Comparison of ENCODE assay signal across 8 mouse cellular contexts in the genomic region with DNA sequence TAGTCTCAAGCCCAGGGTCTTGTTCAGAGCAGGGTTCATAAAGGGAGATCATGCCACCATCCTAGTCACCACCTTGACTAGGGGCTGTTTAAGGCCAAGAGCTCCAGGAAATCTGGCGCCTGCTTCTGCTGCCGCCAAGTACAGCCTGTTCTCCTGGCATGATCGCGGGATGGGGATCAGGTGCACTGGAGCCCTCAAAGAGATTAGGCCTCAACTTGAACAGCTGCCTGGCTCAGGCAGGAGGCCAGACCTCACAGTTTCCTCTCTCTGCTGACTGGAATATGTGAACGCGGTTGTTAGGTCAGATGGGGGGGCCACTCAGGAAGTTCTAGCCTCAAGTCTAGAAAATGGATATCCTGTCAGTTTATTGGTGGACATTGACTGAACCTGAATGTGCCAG. TPM values are rescaled to one million over a fixed set of nuclear protein-coding genes. Genes with fewer than 3 reads are reported as not detected.
DNase-seq lines count a peak whose midpoint lies in the region; ATAC-seq and TF ChIP-seq lines count a peak whose summit lies in the region.

No protein-coding gene starts in this region.

- WGBS in hindbrain, embryonic 15.5 days = 52% methylated on average over 6 of the region's 6 CpGs
- WGBS in hindbrain, embryonic 12.5 days = 78% methylated on average over 6 of the region's 6 CpGs

- TF ChIP-seq EP300 in MEL (IDR thresholded peaks at IDR 0.05; ENCODE audit: low read depth in 1 of 2, low read length in 2 of 2) = peak in 1 of 2 experiments; percentile 48; a peak in 1 of 4 replicates

- no peak for TF ChIP-seq RAD21 in MEL (IDR thresholded peaks at IDR 0.05; ENCODE audit: low read depth, low read length)

- no peaks in the 10 kb centered on the region for H3K4me1 ChIP-seq in hindbrain, embryonic 15.5 days (replicated peaks)
- H3K4me1 ChIP-seq in hindbrain, embryonic 12.5 days = no peaks in the 10 kb centered on the region
- H3K4me1 ChIP-seq in MEL (ENCODE audit: control insufficient read depth in 1 of 2, insufficient read depth in 2 of 2, low read length in 2 of 2) = peaks cover 7 to 8% of the 10 kb centered on the region in 2 experiments

- no peak overlapping the region for H3K4me2 ChIP-seq in hindbrain, embryonic 15.5 days
- H3K4me2 ChIP-seq in hindbrain, embryonic 12.5 days (replicated peaks) = no peak overlapping the region
- H3K4me2 ChIP-seq in myocyte (ENCODE audit: low read depth) = no peak overlapping the region

- no peak overlapping the region for H3ac ChIP-seq in myocyte (ENCODE audit: control insufficient read depth, insufficient read length)

- H3K27ac ChIP-seq in hindbrain, embryonic 15.5 days (replicated peaks) = no peak overlapping the region
- no peak overlapping the region for H3K27ac ChIP-seq in hindbrain, embryonic 12.5 days
- H3K27ac ChIP-seq in MEL (ENCODE audit: control insufficient read depth, low read depth, low read length) = 0 out of 2 replicates have a peak overlapping the region, but pooled peaks have one; percentile 11
- no peak overlapping the region for H3K27ac ChIP-seq in layer of hippocampus, adult 2 months

- H3K79me2 ChIP-seq in MEL (ENCODE audit: control insufficient read depth, insufficient read depth, low read length, poor library complexity) = no peaks in the 10 kb centered on the region
- no peaks in the 10 kb centered on the region for H3K79me2 ChIP-seq in myocyte (ENCODE audit: control insufficient read depth, insufficient read depth)

- H3K27me3 ChIP-seq in hindbrain, embryonic 15.5 days = no peaks in the 10 kb centered on the region
- no peaks in the 10 kb centered on the region for H3K27me3 ChIP-seq in hindbrain, embryonic 12.5 days
- H3K27me3 ChIP-seq in MEL (ENCODE audit: control insufficient read depth in 1 of 2, insufficient read depth in 2 of 2, low read length in 2 of 2) = no peaks in the 10 kb centered on the region
- no peaks in the 10 kb centered on the region for H3K27me3 ChIP-seq in myocyte (ENCODE audit: control insufficient read depth, insufficient read depth, insufficient read length)

- H3K36me3 ChIP-seq in hindbrain, embryonic 15.5 days = no peaks in the 10 kb centered on the region
- peaks cover 12% of the 10 kb centered on the region for H3K36me3 ChIP-seq in hindbrain, embryonic 12.5 days
- H3K36me3 ChIP-seq in MEL (ENCODE audit: control insufficient read depth in 1 of 2, insufficient read depth in 2 of 2, low read length in 2 of 2) (peaks cover 0 to 4% of the 10 kb centered on the region in 2 experiments; a peak in 2 of 4 replicates), myocyte (ENCODE audit: control insufficient read depth, insufficient read depth) (no peaks in the 10 kb centered on the region)

- TF ChIP-seq POLR2A in MEL (IDR thresholded peaks at IDR 0.05; ENCODE audit: control insufficient read depth in 1 of 2, insufficient read depth in 1 of 2, low read depth in 1 of 2, low read length in 2 of 2, poor library complexity in 1 of 2) (no peak), myocyte (IDR thresholded peaks at IDR 0.05; ENCODE audit: insufficient read length, low read depth) (no peak)

- peak; percentile 73 for DNase-seq in MEL (ENCODE audit: low read depth, low spot score)
- DNase-seq in cerebellum, postnatal 14 days = peak; percentile 86 to 90
- DNase-seq in heart, postnatal 25 days (ENCODE audit: low spot score) = peak; percentile 79
- no peak for DNase-seq in B cell, adult 2 months
- no peak for DNase-seq in layer of hippocampus, adult 2 months (ENCODE audit: low spot score in 2 of 2)

- H3K9ac ChIP-seq in hindbrain, embryonic 15.5 days = no peak overlapping the region
- no peak overlapping the region for H3K9ac ChIP-seq in hindbrain, embryonic 12.5 days
- no peak overlapping the region; the same call in 1 of the 2 replicates for H3K9ac ChIP-seq in MEL (ENCODE audit: control insufficient read depth, low read depth, low read length, poor library complexity, severe bottlenecking)

- no peak for TF ChIP-seq CTCF in MEL (IDR thresholded peaks at IDR 0.05 in 2 of 3, conservative IDR thresholded peaks at IDR 0.05 in 1 of 3; ENCODE audit: control insufficient read depth in 1 of 3, insufficient read depth in 1 of 3, low read depth in 2 of 3, low read length in 3 of 3, poor library complexity in 1 of 3, severe bottlenecking in 1 of 3)
- TF ChIP-seq CTCF in layer of hippocampus, adult 2 months (conservative IDR thresholded peaks at IDR 0.05) = no peak

- intact Hi-C loops in heart, postnatal 25 days (cut with DNase I) = no loop called here

- H3K4me3 ChIP-seq in hindbrain, embryonic 15.5 days = no peak overlapping the region
- H3K4me3 ChIP-seq in hindbrain, embryonic 12.5 days = no peak overlapping the region
- no peak overlapping the region for H3K4me3 ChIP-seq in MEL (ENCODE audit: control insufficient read depth in 1 of 2, insufficient read depth in 1 of 2, low read depth in 2 of 2, low read length in 2 of 2)
- no peak overlapping the region for H3K4me3 ChIP-seq in myocyte
- H3K4me3 ChIP-seq in layer of hippocampus, adult 2 months = no peak overlapping the region

- H3K9me3 ChIP-seq in hindbrain, embryonic 15.5 days = no peaks in the 10 kb centered on the region
- no peaks in the 10 kb centered on the region for H3K9me3 ChIP-seq in hindbrain, embryonic 12.5 days (replicated peaks)
- H3K9me3 ChIP-seq in MEL (replicated peaks; ENCODE audit: insufficient read depth, low read length) = no peaks in the 10 kb centered on the region

- ATAC-seq in hindbrain, embryonic 15.5 days (ENCODE audit: low FRiP score, low read depth) = 0 out of 2 replicates have a peak, but pooled peaks have one; percentile 38
- no peak for ATAC-seq in hindbrain, embryonic 12.5 days (ENCODE audit: low FRiP score)

TF ChIP-seq in MEL, 35 proteins besides CTCF, POLR2A, EP300 and RAD21 (continues in another document):
- TF ChIP-seq ETS1 (IDR thresholded peaks at IDR 0.05; ENCODE audit: low read depth, low read length) (peak; percentile 89), TAL1 (IDR thresholded peaks at IDR 0.05; ENCODE audit: low read length) (peak; percentile 42; the same call in 1 of the 2 replicates), SIN3A (IDR thresholded peaks at IDR 0.05; ENCODE audit: low read length) (0 out of 2 replicates have a peak, but pooled peaks have one; percentile 17), TBP (IDR thresholded peaks at IDR 0.05; ENCODE audit: low read depth, low read length) (peak; percentile 69), MAX (IDR thresholded peaks at IDR 0.05; ENCODE audit: low read length) (0 out of 2 replicates have a peak, but pooled peaks have one; percentile 46), ELF1 (IDR thresholded peaks at IDR 0.05; ENCODE audit: low read depth, low read length) (peak; percentile 23; the same call in 1 of the 2 replicates), MYB (IDR thresholded peaks at IDR 0.05; ENCODE audit: low read depth, low read length) (no peak)

TF ChIP-seq in myocyte, 11 proteins besides CTCF, POLR2A, EP300 and RAD21:
- TF ChIP-seq REST (IDR thresholded peaks at IDR 0.05; ENCODE audit: insufficient read depth, insufficient read length) = no peak
- TF ChIP-seq TCF12 (IDR thresholded peaks at IDR 0.05; ENCODE audit: insufficient read depth, poor library complexity, severe bottlenecking) = peak; percentile 31
- peak; percentile 42 to 85 (median 66) for TF ChIP-seq MYOD1 (IDR thresholded peaks at IDR 0.05; ENCODE audit: control insufficient read depth in 1 of 3, insufficient read length in 2 of 3, low read depth in 2 of 3)
- TF ChIP-seq MYOG (IDR thresholded peaks at IDR 0.05; ENCODE audit: control insufficient read depth in 1 of 3, insufficient read depth in 1 of 3, insufficient read length in 2 of 3, low read depth in 2 of 3) = peak; percentile 70 to 89 (median 72)

RNA-seq across cellular contexts. Expression of gene Hemk1, which starts 14.6 kb away (rescaled TPM):
- polyA plus RNA-seq in hindbrain, embryonic 15.5 days (2015; fragmentation: Nextera tagmentation; extraction: Ambion mirVana) = 15.2 and 17.2 TPM in 2 replicates
- polyA plus RNA-seq in hindbrain, embryonic 12.5 days (2016; fragmentation: Nextera tagmentation; extraction: Ambion mirVana) = 12.1 and 14.1 TPM in 2 replicates
- total RNA-seq in MEL (2012; rRNA removed) = 7.5 TPM in 2 replicates
- 10 to 100 TPM in 1 of 2 experiments, not detected in 1; 11.8 TPM for polyA plus RNA-seq in MEL (2012; ENCODE audit: insufficient read depth in 1 of 2, insufficient read length in 2 of 2, low read depth in 1 of 2, low replicate concordance in 2 of 2, missing spikeins in 1 of 2)
- total RNA-seq in heart, postnatal 25 days (2021) = 10 to 100 TPM; 23.0 to 26.9 TPM
- polyA plus RNA-seq in myocyte (2012; fragmentation: generic; extraction: Trizol) = 17.7 TPM
- total RNA-seq in layer of hippocampus, adult 2 months (2021) = 10 to 100 TPM; 15.9 to 21.4 TPM

RNA-seq across cellular contexts. Expression of gene 6430571L13Rik, which starts 16.8 kb away (rescaled TPM):
- polyA plus RNA-seq in hindbrain, embryonic 15.5 days (2015; fragmentation: Nextera tagmentation; extraction: Ambion mirVana) = 9.1 and 9.4 TPM in 2 replicates
- 3.6 and 4.7 TPM in 2 replicates for polyA plus RNA-seq in hindbrain, embryonic 12.5 days (2016; fragmentation: Nextera tagmentation; extraction: Ambion mirVana)
- total RNA-seq in MEL (2012; rRNA removed) = 0.35 and 0.36 TPM in 2 replicates
- under 1 TPM in 1 of 2 experiments, not detected in 1; 0.35 TPM for polyA plus RNA-seq in MEL (2012; ENCODE audit: insufficient read depth in 1 of 2, insufficient read length in 2 of 2, low read depth in 1 of 2, low replicate concordance in 2 of 2, missing spikeins in 1 of 2)
- total RNA-seq in heart, postnatal 25 days (2021) = 1 to 10 TPM; 4.8 to 5.9 TPM
- 0.38 TPM for polyA plus RNA-seq in myocyte (2012; fragmentation: generic; extraction: Trizol)
- total RNA-seq in layer of hippocampus, adult 2 months (2021) = 1 to 10 TPM; 2.5 to 2.9 TPM

RNA-seq across cellular contexts. Expression of gene Cish, which starts 27.7 kb away (rescaled TPM):
- 10.9 and 13.7 TPM in 2 replicates for polyA plus RNA-seq in hindbrain, embryonic 15.5 days (2015; fragmentation: Nextera tagmentation; extraction: Ambion mirVana)
- 6.8 and 8.0 TPM in 2 replicates for polyA plus RNA-seq in hindbrain, embryonic 12.5 days (2016; fragmentation: Nextera tagmentation; extraction: Ambion mirVana)
- total RNA-seq in MEL (2012; rRNA removed) = 5.1 and 10.0 TPM in 2 replicates
- 10 to 100 TPM in 1 of 2 experiments, not detected in 1; 24.5 TPM for polyA plus RNA-seq in MEL (2012; ENCODE audit: insufficient read depth in 1 of 2, insufficient read length in 2 of 2, low read depth in 1 of 2, low replicate concordance in 2 of 2, missing spikeins in 1 of 2)
- 100 to 1,000 TPM; 122 to 198 TPM for total RNA-seq in heart, postnatal 25 days (2021)
- polyA plus RNA-seq in myocyte (2012; fragmentation: generic; extraction: Trizol) = 0.64 TPM
- total RNA-seq in layer of hippocampus, adult 2 months (2021) = 1 to 10 TPM; 3.0 to 3.7 TPM

RNA-seq across cellular contexts. Expression of gene Mapkapk3, which starts 33.9 kb away (rescaled TPM):
- 2.7 and 3.0 TPM in 2 replicates for polyA plus RNA-seq in hindbrain, embryonic 15.5 days (2015; fragmentation: Nextera tagmentation; extraction: Ambion mirVana)
- polyA plus RNA-seq in hindbrain, embryonic 12.5 days (2016; fragmentation: Nextera tagmentation; extraction: Ambion mirVana) = 3.9 and 5.0 TPM in 2 replicates
- 36.0 and 49.9 TPM in 2 replicates for total RNA-seq in MEL (2012; rRNA removed)
- 10 to 100 TPM in 1 of 2 experiments, not detected in 1; 42.3 TPM for polyA plus RNA-seq in MEL (2012; ENCODE audit: insufficient read depth in 1 of 2, insufficient read length in 2 of 2, low read depth in 1 of 2, low replicate concordance in 2 of 2, missing spikeins in 1 of 2)
- 10 to 100 TPM; 28.3 to 30.9 TPM for total RNA-seq in heart, postnatal 25 days (2021)
- polyA plus RNA-seq in myocyte (2012; fragmentation: generic; extraction: Trizol) = 3.9 TPM
- total RNA-seq in layer of hippocampus, adult 2 months (2021) = 1 to 10 TPM; 2.2 to 2.3 TPM

Comparison
In these comparisons a context has a peak if more than half of its experiments do, and no peak if none do; other contexts are left out.
1. DNase-seq: peak in MEL (single experiment), cerebellum, postnatal 14 days (2 of 2) and heart, postnatal 25 days (single experiment); none in B cell, adult 2 months (0 of 2) and layer of hippocampus, adult 2 months (0 of 2).